Mouse (Mus musculus) spleen, embryonic (tissue): ENCODE results near the gene Gins1.

ENCODE experiments used
- CTCF ChIA-PET: fragments of 350-600 bp; sonication (Branson Sonifier 250); formaldehyde crosslinking; loops from one replicate; lab custom pipeline; 2022; lab: Charles Lee

Gene Gins1

GRCm38 (mm10) chr2:150904936-150905450, at the start of gene Gins1:
TSS of gene Gins1 (plus strand) at chr2:150905400.
- CTCF ChIA-PET = interaction anchor here (0.6 to 1.0 kb wide), 6 partner anchors 12 to 231 kb away, joined by 3 to 13 read pairs (median 4); no protein-coding TSS in a partner anchor

GRCm38 (mm10) chr2:150858724-150859487, 46.3 kb upstream of the Gins1 start:
- CTCF ChIA-PET = no interaction called here

- CTCF ChIA-PET = no interaction called here
These were observed 45.3 kb upstream of the Gins1 start for GRCm38 (mm10) chr2:150859709-150860470.

- CTCF ChIA-PET = no interaction called here
These were observed 44.1 kb upstream of the Gins1 start for GRCm38 (mm10) chr2:150861128-150861527.

DNA sequence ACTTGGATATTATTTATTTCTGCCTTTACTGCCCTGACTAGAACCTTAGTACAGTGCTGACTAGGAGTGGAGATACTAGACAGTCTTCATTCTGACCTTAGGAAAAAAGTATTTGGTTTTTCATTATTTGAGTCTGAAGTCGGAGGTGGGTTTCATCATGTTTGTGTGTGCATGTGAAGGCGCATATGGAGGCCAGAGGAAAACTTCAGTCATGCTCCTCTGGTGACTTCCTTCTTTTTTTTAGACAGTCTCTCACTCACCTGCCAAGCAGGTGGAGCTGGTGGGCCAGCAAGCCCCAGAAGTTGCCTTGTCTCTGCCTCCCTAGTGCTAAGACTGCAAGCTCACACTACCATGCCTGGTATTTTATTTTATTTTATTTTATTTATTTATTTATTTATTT, 38.2 kb upstream of the Gins1 start:
- CTCF ChIA-PET = no interaction called here

GRCm38 (mm10) chr2:150869446-150869845, 35.8 kb upstream of the Gins1 start:
- CTCF ChIA-PET = no interaction called here

DNA sequence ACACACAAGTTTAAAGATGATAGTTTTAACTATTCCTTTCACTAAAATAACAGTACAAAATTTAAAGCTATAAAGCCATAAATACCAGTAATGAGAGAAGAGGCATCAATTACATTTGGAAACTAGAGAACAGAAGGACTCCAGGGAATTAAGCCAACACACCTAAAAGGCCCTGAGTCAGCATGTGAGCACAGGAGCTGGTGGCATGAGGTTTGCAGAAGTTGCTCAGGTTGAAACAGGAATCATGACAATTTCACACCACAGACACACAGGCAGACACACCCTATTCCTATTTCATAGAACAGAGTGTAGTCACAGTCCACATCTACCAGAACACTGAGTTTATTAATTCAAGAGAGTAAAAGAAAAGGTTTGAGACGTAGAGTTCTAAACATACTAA, 30.7 kb upstream of the Gins1 start:
- CTCF ChIA-PET = interaction anchor here (0.7 to 0.9 kb wide), 2 partner anchors 30 to 216 kb away, joined by 3 read pairs; partner anchors contain the start of gene Abhd12

GRCm38 (mm10) chr2:150875226-150875625, 30.0 kb upstream of the Gins1 start:
- CTCF ChIA-PET = no interaction called here

- CTCF ChIA-PET = no interaction called here
These were observed 27.6 kb upstream of the Gins1 start for GRCm38 (mm10) chr2:150877561-150877960.

DNA sequence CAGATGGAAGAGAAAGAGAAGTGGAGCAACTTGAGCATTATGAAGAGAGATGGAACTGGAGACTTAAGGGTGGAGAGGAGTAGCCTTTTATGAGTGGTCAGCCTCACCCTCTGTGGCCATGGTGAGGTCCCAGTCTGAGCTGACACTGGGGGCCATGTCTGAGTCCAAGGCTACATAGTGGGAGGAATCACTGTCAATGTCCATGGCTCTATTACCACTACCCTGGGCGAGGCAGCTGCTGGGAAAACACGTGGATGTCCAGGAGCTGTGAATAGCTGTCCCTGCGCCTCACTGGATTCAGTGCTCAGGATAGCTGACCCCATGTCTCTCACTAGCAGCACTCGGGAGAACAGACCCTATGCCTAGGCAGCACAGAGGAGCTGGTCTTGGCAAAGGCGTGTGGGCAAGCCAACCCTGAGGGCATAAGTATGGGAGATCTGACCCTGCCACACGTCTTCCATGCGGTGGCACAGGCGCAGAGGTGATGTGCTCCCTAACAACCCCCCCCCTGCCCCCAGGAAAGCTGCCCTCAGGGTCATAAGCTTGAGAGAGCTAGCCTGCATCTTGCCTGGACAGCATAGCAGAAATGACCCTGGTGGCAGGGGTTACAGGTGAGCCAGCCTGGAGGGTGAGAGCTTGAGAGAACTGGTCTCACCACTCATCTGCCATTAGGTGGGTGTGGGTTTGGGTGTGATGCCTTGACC, 21.0 kb upstream of the Gins1 start:
- CTCF ChIA-PET = no interaction called here

- CTCF ChIA-PET = interaction anchor here (0.7 kb wide), 1 partner anchor 29 kb away, joined by 3 read pairs; no protein-coding TSS in a partner anchor
These were observed 20.5 kb upstream of the Gins1 start for GRCm38 (mm10) chr2:150884779-150885110.

- CTCF ChIA-PET = interaction anchor here (0.5 kb wide), 1 partner anchor 23 kb away, joined by 9 read pairs; no protein-coding TSS in a partner anchor
These were observed 19.4 kb upstream of the Gins1 start for GRCm38 (mm10) chr2:150885814-150886213.

- CTCF ChIA-PET = interaction anchor here (0.7 kb wide), 1 partner anchor 46 kb away, joined by 5 read pairs; no protein-coding TSS in a partner anchor
These were observed 18.9 kb upstream of the Gins1 start for GRCm38 (mm10) chr2:150886315-150886714.

- CTCF ChIA-PET = interaction anchor here (0.7 kb wide), 1 partner anchor 47 kb away, joined by 5 read pairs; no protein-coding TSS in a partner anchor
These were observed 17.8 kb upstream of the Gins1 start for GRCm38 (mm10) chr2:150887370-150887769.

DNA sequence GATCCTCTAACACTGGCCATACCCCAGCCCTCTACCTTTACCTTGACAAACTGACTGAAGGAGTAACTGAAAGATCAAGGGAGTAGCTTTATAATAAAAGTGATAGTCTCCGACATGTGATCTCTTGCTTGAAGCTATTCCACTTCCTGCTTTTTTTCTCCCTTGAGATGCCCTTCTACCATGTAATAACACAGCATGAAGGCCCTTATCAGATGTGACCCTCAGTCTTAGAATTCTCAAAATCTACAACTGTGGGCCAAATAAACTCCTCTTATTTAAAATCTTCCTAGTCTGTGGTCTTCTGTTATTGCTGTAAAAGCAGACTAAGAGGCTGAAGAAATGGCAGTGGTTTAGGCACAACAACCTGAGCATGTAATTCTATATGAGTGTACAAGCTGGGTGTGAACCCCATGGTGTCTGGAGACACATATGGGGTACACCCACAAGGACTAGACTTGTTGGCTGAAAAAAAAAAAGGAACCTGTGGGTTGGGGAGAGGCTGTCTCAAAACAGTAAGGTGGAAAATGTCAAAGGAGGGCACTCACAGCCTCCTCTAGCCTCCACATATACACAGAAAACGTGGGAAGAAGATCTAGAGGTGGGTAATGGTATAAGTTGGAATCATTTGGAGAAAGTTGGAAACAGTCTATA, 10.5 kb upstream of the Gins1 start:
- CTCF ChIA-PET = interaction anchor here (1.9 kb wide), 1 partner anchor 15 kb away, joined by 4 read pairs; no protein-coding TSS in a partner anchor

- CTCF ChIA-PET = interaction anchor here (0.6 to 1.9 kb wide), 2 partner anchors 14 to 20 kb away, joined by 4 to 6 read pairs; no protein-coding TSS in a partner anchor
These were observed 9.4 kb upstream of the Gins1 start for GRCm38 (mm10) chr2:150895691-150896252.

- CTCF ChIA-PET = interaction anchor here (0.5 to 0.7 kb wide), 3 partner anchors 48 to 85 kb away, joined by 3 to 12 read pairs (median 5); no protein-coding TSS in a partner anchor
These were observed 4.9 kb upstream of the Gins1 start for GRCm38 (mm10) chr2:150900341-150900740.

DNA sequence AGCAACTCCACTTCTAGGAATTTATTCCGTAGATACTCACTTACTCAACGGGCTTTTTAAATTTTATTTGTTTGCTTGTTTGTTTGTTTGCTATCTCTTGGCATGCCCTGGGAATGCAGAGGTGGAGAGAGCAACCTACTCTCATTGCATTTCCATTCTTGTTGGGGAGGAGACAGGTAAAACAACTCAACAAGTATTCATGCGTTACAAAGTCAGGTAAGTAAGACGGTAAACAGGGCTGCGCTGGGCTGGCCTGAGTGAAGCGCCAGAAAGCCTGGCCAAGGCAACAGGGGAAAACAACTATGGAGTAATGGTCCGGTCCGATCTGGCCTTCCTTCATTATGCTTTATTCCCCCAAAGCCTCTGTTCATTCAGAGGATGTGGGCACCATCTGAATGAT, 2.9 kb upstream of the Gins1 start:
- CTCF ChIA-PET = no interaction called here

DNA sequence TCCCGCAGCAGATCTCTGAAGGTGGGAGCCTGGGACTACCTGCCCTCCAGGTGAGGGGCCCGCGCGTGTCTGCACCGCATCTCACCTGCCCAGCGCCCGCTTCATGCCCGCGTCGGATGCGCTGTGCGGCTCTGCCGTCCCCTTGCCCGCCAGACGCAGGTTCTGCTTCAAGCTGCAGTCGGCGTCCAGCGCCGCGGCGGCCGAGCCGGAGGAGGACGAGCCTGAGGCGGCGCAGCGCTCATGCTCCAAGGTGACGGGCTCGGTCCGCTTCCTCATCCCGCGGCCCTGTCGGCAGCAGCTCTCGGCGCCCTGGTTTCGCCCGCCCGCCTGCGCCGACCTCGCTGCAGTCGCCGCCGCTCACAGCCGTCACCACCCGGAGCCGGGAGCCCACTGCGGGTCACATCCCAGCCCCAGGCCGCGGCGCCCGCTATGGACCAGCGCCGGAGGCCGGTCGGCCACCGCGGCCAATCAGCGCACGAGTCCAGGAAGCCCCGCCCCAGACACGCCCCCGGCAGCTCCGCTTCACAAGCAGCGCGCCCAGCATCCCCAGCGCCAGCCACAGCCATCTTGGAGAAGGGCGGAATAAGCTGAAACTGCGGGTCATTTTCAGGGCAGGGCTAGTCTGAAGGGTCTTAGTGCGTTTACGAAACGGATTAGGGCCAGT, 796 bp upstream of the Gins1 start, which contains the start of gene Abhd12:
Abhd12 (minus strand) TSS at position 470 of the 664 bp plus-strand sequence.
- CTCF ChIA-PET = interaction anchor here (0.5 to 1.2 kb wide), 7 partner anchors 12 to 230 kb away, joined by 3 to 13 read pairs (median 3); no protein-coding TSS in a partner anchor
